Mouse (Mus musculus): ENCODE data around the gene Fam81b. TPM values are rescaled to one million over a fixed set of nuclear protein-coding genes. Genes with fewer than 3 reads are reported as not detected.

Gene Fam81b
- polyA plus RNA-seq, 1 experiment from 2014 or later, result not detected

- TF ChIP-seq CTCF (IDR thresholded peaks at IDR 0.05; ENCODE audit: low read depth), result no peak
- Histone ChIP-seq H3K27me3 (replicated peaks; ENCODE audit: control insufficient read depth, insufficient read depth, low read length) (no peaks in the 10 kb centered on the region), H3K36me3 (ENCODE audit: control insufficient read depth, insufficient read depth) (no peaks in the 10 kb centered on the region), H3K4me1 (replicated peaks; ENCODE audit: control insufficient read depth, insufficient read depth, low read length) (no peaks in the 10 kb centered on the region), H3K4me2 (replicated peaks; ENCODE audit: low read depth) (no peak overlapping the region), H3K27ac (ENCODE audit: low read depth, low read length) (no peak overlapping the region), H3K4me3 (ENCODE audit: low read depth, low read length) (no peak overlapping the region), H3K9ac (ENCODE audit: low read depth, low read length) (no peak overlapping the region), H3K9me3 (ENCODE audit: control insufficient read depth) (no peaks in the 10 kb centered on the region)
- WGBS, result 56% methylated on average over 1 of the region's 1 CpGs
- ATAC-seq, result no peak
Measured at GRCm38 (mm10) chr13:76258766-76259165, 46.1 kb downstream of the Fam81b start.

DNA sequence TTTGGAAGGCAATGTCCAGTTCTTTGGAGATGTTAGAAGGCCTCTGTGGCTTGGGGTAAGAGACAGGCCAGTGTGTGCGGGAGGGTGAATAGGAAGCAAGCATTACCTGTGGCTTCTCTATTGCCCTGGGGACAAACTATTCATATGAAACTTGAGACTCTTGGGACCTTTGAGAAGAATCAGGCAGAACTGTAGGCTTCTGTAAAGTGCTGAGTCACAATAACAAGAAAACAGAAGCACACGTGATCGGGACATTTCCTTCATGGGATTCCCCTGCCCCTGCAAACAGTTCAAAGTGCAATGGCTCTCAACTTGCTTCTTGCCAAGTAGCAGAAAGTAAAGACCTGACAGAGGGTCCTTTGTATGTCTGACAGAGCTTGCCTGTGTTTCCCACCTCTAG lies 48.5 kb downstream of the Fam81b start:
- Histone ChIP-seq H3K36me3 (ENCODE audit: control insufficient read depth, insufficient read depth) (no peaks in the 10 kb centered on the region), H3K4me2 (replicated peaks; ENCODE audit: low read depth) (no peak overlapping the region), H3K9me3 (ENCODE audit: control insufficient read depth) (no peaks in the 10 kb centered on the region), H3K4me1 (replicated peaks; ENCODE audit: control insufficient read depth, insufficient read depth, low read length) (no peaks in the 10 kb centered on the region), H3K4me3 (ENCODE audit: low read depth, low read length) (no peak overlapping the region), H3K27ac (ENCODE audit: low read depth, low read length) (no peak overlapping the region), H3K27me3 (replicated peaks; ENCODE audit: control insufficient read depth, insufficient read depth, low read length) (no peaks in the 10 kb centered on the region), H3K9ac (ENCODE audit: low read depth, low read length) (no peak overlapping the region)
- peak; percentile 87 for ATAC-seq
- TF ChIP-seq CTCF (IDR thresholded peaks at IDR 0.05; ENCODE audit: low read depth), result no peak
- WGBS, result 55% methylated on average over 3 of the region's 3 CpGs

GRCm38 (mm10) chr13:76250092-76250491 lies 54.8 kb downstream of the Fam81b start:
- Histone ChIP-seq H3K27ac (ENCODE audit: low read depth, low read length) (no peak overlapping the region), H3K4me2 (replicated peaks; ENCODE audit: low read depth) (no peak overlapping the region), H3K9me3 (ENCODE audit: control insufficient read depth) (no peaks in the 10 kb centered on the region), H3K36me3 (ENCODE audit: control insufficient read depth, insufficient read depth) (no peaks in the 10 kb centered on the region), H3K4me1 (replicated peaks; ENCODE audit: control insufficient read depth, insufficient read depth, low read length) (no peaks in the 10 kb centered on the region), H3K4me3 (ENCODE audit: low read depth, low read length) (no peak overlapping the region), H3K9ac (ENCODE audit: low read depth, low read length) (no peak overlapping the region), H3K27me3 (replicated peaks; ENCODE audit: control insufficient read depth, insufficient read depth, low read length) (no peaks in the 10 kb centered on the region)
- ATAC-seq, result no peak
- WGBS, result 70% methylated on average over 7 of the region's 7 CpGs
- no peak for TF ChIP-seq CTCF (IDR thresholded peaks at IDR 0.05; ENCODE audit: low read depth)

- Histone ChIP-seq H3K4me2 (replicated peaks; ENCODE audit: low read depth) (no peak overlapping the region), H3K9me3 (ENCODE audit: control insufficient read depth) (no peaks in the 10 kb centered on the region), H3K36me3 (ENCODE audit: control insufficient read depth, insufficient read depth) (no peaks in the 10 kb centered on the region), H3K27ac (ENCODE audit: low read depth, low read length) (no peak overlapping the region), H3K9ac (ENCODE audit: low read depth, low read length) (no peak overlapping the region), H3K27me3 (replicated peaks; ENCODE audit: control insufficient read depth, insufficient read depth, low read length) (no peaks in the 10 kb centered on the region), H3K4me1 (replicated peaks; ENCODE audit: control insufficient read depth, insufficient read depth, low read length) (no peaks in the 10 kb centered on the region), H3K4me3 (ENCODE audit: low read depth, low read length) (no peak overlapping the region)
- TF ChIP-seq CTCF (IDR thresholded peaks at IDR 0.05; ENCODE audit: low read depth), result no peak
- ATAC-seq, result no peak
- WGBS, result 58% methylated on average over 1 of the region's 1 CpGs
Measured at GRCm38 (mm10) chr13:76249066-76249465, 55.8 kb downstream of the Fam81b start.

DNA sequence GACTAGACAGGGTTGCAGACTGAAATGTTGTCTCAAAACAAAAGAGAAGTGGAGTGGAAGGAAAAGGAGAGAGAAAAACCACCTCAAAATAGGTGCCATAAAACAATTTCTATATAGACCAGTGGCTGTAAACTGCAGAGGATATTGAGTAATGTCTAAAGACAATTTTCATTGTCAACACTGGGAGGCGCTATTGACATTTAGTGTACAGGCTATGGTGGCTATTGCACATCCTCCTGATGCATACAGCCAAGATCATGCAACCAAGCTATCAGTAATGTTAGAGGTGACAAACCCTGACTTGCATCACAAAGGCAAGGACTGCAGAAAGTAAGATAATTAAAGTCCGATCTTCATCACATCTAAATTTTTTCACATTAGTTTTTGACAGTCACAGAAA lies 89.5 kb downstream of the Fam81b start:
- H3K9me3 ChIP-seq (ENCODE audit: control insufficient read depth), result no peaks in the 10 kb centered on the region
- H3K4me1 ChIP-seq (replicated peaks; ENCODE audit: control insufficient read depth, insufficient read depth, low read length), result no peaks in the 10 kb centered on the region
- TF ChIP-seq CTCF (IDR thresholded peaks at IDR 0.05; ENCODE audit: low read depth), result peak; percentile 70
- no peak overlapping the region for H3K4me2 ChIP-seq (replicated peaks; ENCODE audit: low read depth)
- H3K36me3 ChIP-seq (ENCODE audit: control insufficient read depth, insufficient read depth), result no peaks in the 10 kb centered on the region
- peak; percentile 16; the same call in 1 of the 2 replicates for ATAC-seq
- H3K27me3 ChIP-seq (replicated peaks; ENCODE audit: control insufficient read depth, insufficient read depth, low read length), result no peaks in the 10 kb centered on the region
- no peak overlapping the region for H3K27ac ChIP-seq (ENCODE audit: low read depth, low read length)
- WGBS, result 43% methylated on average over 2 of the region's 2 CpGs
- no peak overlapping the region for H3K4me3 ChIP-seq (ENCODE audit: low read depth, low read length)
- H3K9ac ChIP-seq (ENCODE audit: low read depth, low read length), result no peak overlapping the region

- Histone ChIP-seq H3K27me3 (replicated peaks; ENCODE audit: control insufficient read depth, insufficient read depth, low read length) (no peaks in the 10 kb centered on the region), H3K4me3 (ENCODE audit: low read depth, low read length) (no peak overlapping the region), H3K9me3 (ENCODE audit: control insufficient read depth) (no peaks in the 10 kb centered on the region), H3K36me3 (ENCODE audit: control insufficient read depth, insufficient read depth) (no peaks in the 10 kb centered on the region), H3K4me1 (replicated peaks; ENCODE audit: control insufficient read depth, insufficient read depth, low read length) (no peaks in the 10 kb centered on the region), H3K9ac (ENCODE audit: low read depth, low read length) (no peak overlapping the region), H3K4me2 (replicated peaks; ENCODE audit: low read depth) (no peak overlapping the region), H3K27ac (ENCODE audit: low read depth, low read length) (no peak overlapping the region)
- no peak for TF ChIP-seq CTCF (IDR thresholded peaks at IDR 0.05; ENCODE audit: low read depth)
- ATAC-seq, result no peak
- 85% methylated on average over 2 of the region's 2 CpGs for WGBS
Measured at GRCm38 (mm10) chr13:76214928-76215327, 89.9 kb downstream of the Fam81b start.

DNA sequence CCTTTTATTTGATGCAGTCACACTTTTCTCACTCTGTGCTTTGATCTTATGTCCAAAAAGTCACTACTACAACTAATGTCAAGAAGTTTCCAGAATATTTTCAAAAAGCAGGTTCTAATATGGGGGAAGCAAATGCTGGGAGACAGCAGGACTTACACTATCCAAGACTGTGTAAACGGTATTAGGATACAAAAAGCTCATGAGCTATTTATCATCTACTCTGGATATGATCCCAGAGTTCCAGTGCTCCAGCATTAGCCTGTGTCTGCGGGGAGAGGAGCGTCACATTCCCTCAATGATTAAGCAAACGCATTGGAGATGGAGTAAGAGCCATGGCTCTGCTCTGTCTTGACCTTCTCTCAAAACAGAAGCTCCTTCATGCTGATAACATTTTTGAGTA lies 104.9 kb downstream of the Fam81b start:
- no peaks in the 10 kb centered on the region for H3K36me3 ChIP-seq (ENCODE audit: control insufficient read depth, insufficient read depth)
- no peaks in the 10 kb centered on the region for H3K27me3 ChIP-seq (replicated peaks; ENCODE audit: control insufficient read depth, insufficient read depth, low read length)
- H3K9ac ChIP-seq (ENCODE audit: low read depth, low read length), result no peak overlapping the region
- no peak overlapping the region for H3K27ac ChIP-seq (ENCODE audit: low read depth, low read length)
- H3K9me3 ChIP-seq (ENCODE audit: control insufficient read depth), result no peaks in the 10 kb centered on the region
- H3K4me2 ChIP-seq (replicated peaks; ENCODE audit: low read depth), result no peak overlapping the region
- no peak overlapping the region for H3K4me3 ChIP-seq (ENCODE audit: low read depth, low read length)
- WGBS, result 69% methylated on average over 4 of the region's 4 CpGs
- H3K4me1 ChIP-seq (replicated peaks; ENCODE audit: control insufficient read depth, insufficient read depth, low read length), result no peaks in the 10 kb centered on the region
- no peak for TF ChIP-seq CTCF (IDR thresholded peaks at IDR 0.05; ENCODE audit: low read depth)
- ATAC-seq, result no peak

Measured in intestine, postnatal 0 days (tissue).